Mouse (Mus musculus) MEL (cell line): ENCODE results near the gene Scamp5. TPM values are rescaled to one million over a fixed set of nuclear protein-coding genes. Genes with fewer than 3 reads are reported as not detected.

Experiments
- DNase-seq: peaks from one replicate; pipeline ENCODE4 v3.0.0; 2011; ENCODE audit warnings: low read depth, low spot score
- H3K27ac ChIP-seq: 2 replicates; pipeline ENCODE4 v1.5.1; 2012; ENCODE audit warnings: low read depth, mild to moderate bottlenecking, control low read depth, low read length, moderate library complexity; ENCODE audit not compliant: control insufficient read depth
- H3K27me3 ChIP-seq, 2 experiments: fragments of 150-350 bp in 1 of 2; sonication (generic) in 1 of 2; 2 replicates each; pipeline ENCODE4 v1.6.1; 2012; ENCODE audit warnings: low read length in 2 of 2, mild to moderate bottlenecking in 2 of 2, improper control_type of control experiment in 1 of 2, moderate library complexity in 1 of 2; ENCODE audit not compliant: insufficient read depth in 2 of 2, control insufficient read depth in 1 of 2
- H3K36me3 ChIP-seq, 2 experiments: 2 replicates each; pipeline ENCODE4 v1.6.1; 2012 to 2014; ENCODE audit warnings: low read length in 2 of 2, improper control_type of control experiment in 1 of 2, inconsistent platforms in 1 of 2, mild to moderate bottlenecking in 1 of 2; ENCODE audit not compliant: insufficient read depth in 2 of 2, control insufficient read depth in 1 of 2
- H3K4me1 ChIP-seq, 2 experiments: fragments of 150-350 bp in 1 of 2; sonication (generic) in 1 of 2; 2 replicates each; pipeline ENCODE4 v1.6.1; 2012; ENCODE audit warnings: low read length in 2 of 2, improper control_type of control experiment in 1 of 2, mild to moderate bottlenecking in 1 of 2; ENCODE audit not compliant: insufficient read depth in 2 of 2, control insufficient read depth in 1 of 2
- H3K4me3 ChIP-seq, 2 experiments: fragments of 150-350 bp in 1 of 2; sonication (generic) in 1 of 2; 2 replicates each; pipeline ENCODE4 v1.5.1; 2012; ENCODE audit warnings: low read depth in 2 of 2, low read length in 2 of 2, mild to moderate bottlenecking in 2 of 2, moderate library complexity in 2 of 2, control low read depth in 1 of 2, improper control_type of control experiment in 1 of 2; ENCODE audit not compliant: control insufficient read depth in 1 of 2, insufficient read depth in 1 of 2
- H3K79me2 ChIP-seq: 2 replicates; pipeline ENCODE4 v1.6.1; 2012; ENCODE audit warnings: mild to moderate bottlenecking, low read length, moderate library complexity; ENCODE audit not compliant: control insufficient read depth, poor library complexity, insufficient read depth
- H3K9ac ChIP-seq: 2 replicates; pipeline ENCODE4 v1.6.1; 2012; ENCODE audit warnings: low read depth, mild to moderate bottlenecking, control low read depth, low read length, moderate library complexity; ENCODE audit not compliant: control insufficient read depth, poor library complexity, severe bottlenecking
- H3K9me3 ChIP-seq: fragments of 150-350 bp; sonication (generic); replicated peaks from 2 replicates; pipeline ENCODE4 v1.6.1; 2012; ENCODE audit warnings: mild to moderate bottlenecking, low read length, improper control_type of control experiment, moderate library complexity; ENCODE audit not compliant: insufficient read depth
- BHLHE40 ChIP-seq: IDR thresholded peaks from 2 replicates; pipeline ENCODE4 v1.6.1; 2012; ENCODE audit warnings: low read depth, mild to moderate bottlenecking, inconsistent platforms, low read length, improper control_type of control experiment, borderline replicate concordance
- CHD1 ChIP-seq: IDR thresholded peaks from 2 replicates; pipeline ENCODE4 v1.6.1; 2012; ENCODE audit warnings: low read depth, mild to moderate bottlenecking, inconsistent platforms, low read length, improper control_type of control experiment
- CHD2 ChIP-seq: IDR thresholded peaks from 2 replicates; pipeline ENCODE4 v1.6.1; 2011; ENCODE audit warnings: low read length, improper control_type of control experiment
- CTCF ChIP-seq, 3 experiments: IDR thresholded peaks in 2 of 3; conservative IDR thresholded peaks in 1 of 3; 2 replicates each; pipeline ENCODE4 v1.5.1; 2011 to 2012; ENCODE audit warnings: low read length in 3 of 3, low read depth in 2 of 3, mild to moderate bottlenecking in 2 of 3, improper control_type of control experiment in 1 of 3, inconsistent platforms in 1 of 3, mixed read lengths in 1 of 3, moderate library complexity in 1 of 3; ENCODE audit not compliant: control insufficient read depth in 1 of 3, insufficient read depth in 1 of 3, poor library complexity in 1 of 3, severe bottlenecking in 1 of 3
- E2F4 ChIP-seq: IDR thresholded peaks from 2 replicates; pipeline ENCODE4 v1.6.1; 2011; ENCODE audit warnings: low read depth, low read length, improper control_type of control experiment, borderline replicate concordance
- EP300 ChIP-seq, 2 experiments: IDR thresholded peaks; 2 replicates each; pipeline ENCODE4 v1.6.1; 2011; ENCODE audit warnings: improper control_type of control experiment in 2 of 2, low read length in 2 of 2, low read depth in 1 of 2, mild to moderate bottlenecking in 1 of 2
- ETS1 ChIP-seq: IDR thresholded peaks from 2 replicates; pipeline ENCODE4 v1.6.1; 2012; ENCODE audit warnings: low read depth, mild to moderate bottlenecking, inconsistent platforms, low read length, improper control_type of control experiment, moderate library complexity
- GABPA ChIP-seq: IDR thresholded peaks from 2 replicates; pipeline ENCODE4 v1.6.1; 2012; ENCODE audit warnings: low read depth, mild to moderate bottlenecking, inconsistent platforms, low read length, improper control_type of control experiment, moderate library complexity
- JUND ChIP-seq: IDR thresholded peaks from 2 replicates; pipeline ENCODE4 v1.6.1; 2011; ENCODE audit warnings: low read depth, mild to moderate bottlenecking, improper control_type of control experiment, low read length
- KAT2A ChIP-seq: conservative IDR thresholded peaks from 2 replicates; pipeline ENCODE4 v1.6.1; 2012; ENCODE audit warnings: low read depth, low read length, improper control_type of control experiment, inconsistent platforms
- MAX ChIP-seq: IDR thresholded peaks from 2 replicates; pipeline ENCODE4 v1.6.1; 2011; ENCODE audit warnings: low read length, improper control_type of control experiment
- MAZ ChIP-seq: IDR thresholded peaks from 2 replicates; pipeline ENCODE4 v1.6.1; 2012; ENCODE audit warnings: low read depth, mild to moderate bottlenecking, inconsistent platforms, low read length, improper control_type of control experiment
- MXI1 ChIP-seq: IDR thresholded peaks from 2 replicates; pipeline ENCODE4 v1.6.1; 2011; ENCODE audit warnings: mild to moderate bottlenecking, low read depth, low read length, improper control_type of control experiment
- MYB ChIP-seq: IDR thresholded peaks from 2 replicates; pipeline ENCODE4 v1.6.1; 2011; ENCODE audit warnings: mild to moderate bottlenecking, low read depth, low read length, improper control_type of control experiment
- MYC ChIP-seq: IDR thresholded peaks from 2 replicates; pipeline ENCODE4 v1.6.1; 2011; ENCODE audit warnings: low read depth, mild to moderate bottlenecking, low read length, improper control_type of control experiment, moderate library complexity
- NELFE ChIP-seq: IDR thresholded peaks from 2 replicates; pipeline ENCODE4 v1.6.1; 2011; ENCODE audit warnings: low read depth, low read length, improper control_type of control experiment
- POLR2AphosphoS2 ChIP-seq: IDR thresholded peaks from 2 replicates; pipeline ENCODE4 v1.6.1; 2011; ENCODE audit warnings: low read length, improper control_type of control experiment
- POLR2AphosphoS5 ChIP-seq: IDR thresholded peaks from 2 replicates; pipeline ENCODE4 v1.6.1; 2012; ENCODE audit warnings: low read depth, borderline replicate concordance, mild to moderate bottlenecking, inconsistent platforms, low read length, moderate library complexity, mixed read lengths
- SIN3A ChIP-seq: IDR thresholded peaks from 2 replicates; pipeline ENCODE4 v1.6.1; 2012; ENCODE audit warnings: low read length, improper control_type of control experiment, inconsistent platforms
- TAL1 ChIP-seq: IDR thresholded peaks from 2 replicates; pipeline ENCODE4 v1.6.1; 2012; ENCODE audit warnings: mild to moderate bottlenecking, inconsistent platforms, low read length, moderate library complexity, mixed read lengths
- UBTF ChIP-seq: IDR thresholded peaks from 2 replicates; pipeline ENCODE4 v1.6.1; 2012; ENCODE audit warnings: low read depth, mild to moderate bottlenecking, inconsistent platforms, low read length, improper control_type of control experiment, moderate library complexity, borderline replicate concordance; ENCODE audit not compliant: insufficient read depth
- USF1 ChIP-seq: IDR thresholded peaks from 2 replicates; pipeline ENCODE4 v1.6.1; 2014; ENCODE audit warnings: low read depth, mild to moderate bottlenecking, inconsistent platforms, low read length, improper control_type of control experiment, moderate library complexity
- USF2 ChIP-seq, 2 experiments: IDR thresholded peaks; 2 replicates each; pipeline ENCODE4 v1.6.1; 2011 to 2012; ENCODE audit warnings: improper control_type of control experiment in 2 of 2, low read length in 2 of 2, borderline replicate concordance in 1 of 2, inconsistent platforms in 1 of 2, low read depth in 1 of 2, mild to moderate bottlenecking in 1 of 2; ENCODE audit not compliant: insufficient read depth in 1 of 2
- ZC3H11A ChIP-seq: IDR thresholded peaks from 2 replicates; pipeline ENCODE4 v1.6.1; 2012; ENCODE audit warnings: low read depth, mild to moderate bottlenecking, inconsistent platforms, low read length, improper control_type of control experiment
- ZKSCAN1 ChIP-seq: IDR thresholded peaks from 2 replicates; pipeline ENCODE4 v1.6.1; 2012; ENCODE audit warnings: low read depth, mild to moderate bottlenecking, inconsistent platforms, low read length, improper control_type of control experiment, moderate library complexity
- polyA plus RNA-seq, 2 experiments: library from polyadenylated mRNA; stranded (reverse) in 1 of 2; unstranded in 1 of 2; fragments of >175 nt in 1 of 2; fragments of >200 nt in 1 of 2; gene quantifications; 2 replicates each; pipeline versions ENCODE4 v1.2.1 to v1.2.4; 2012; ENCODE audit warnings: low replicate concordance in 2 of 2, low read depth in 1 of 2; ENCODE audit not compliant: insufficient read length in 2 of 2, insufficient read depth in 1 of 2, missing spikeins in 1 of 2
- total RNA-seq: library from RNA; depleted of rRNA; stranded (reverse); fragments of 300-350 nt; gene quantifications from 2 replicates; pipeline ENCODE4 v1.2.3, GENCODE M21; 2012

Gene Scamp5
- total and polyA plus RNA-seq, 3 experiments = 2.3 to 4.3 TPM; not detected in 1

GRCm38 (mm10) chr9:57501861-57502260, 34.0 kb upstream of the Scamp5 start:
- Histone ChIP-seq H3K27me3 (peaks cover 8 to 11% of the 10 kb centered on the region in 2 experiments), H3K4me3 (no peak overlapping the region), H3K36me3 (peaks cover 0 to 11% of the 10 kb centered on the region in 2 experiments; a peak in 2 of 4 replicates), H3K27ac (no peak overlapping the region), H3K4me1 (peaks cover 0 to 17% of the 10 kb centered on the region in 2 experiments; a peak in 3 of 4 replicates), H3K9ac (no peak overlapping the region), H3K9me3 (no peaks in the 10 kb centered on the region), H3K79me2 (no peaks in the 10 kb centered on the region)
- TF ChIP-seq ZKSCAN1 (no peak), BHLHE40 (no peak), POLR2AphosphoS2 (no peak), CHD1 (no peak), POLR2AphosphoS5 (no peak), E2F4 (no peak), KAT2A (no peak), USF2 (IDR thresholded peaks at IDR 0.05; ENCODE audit: borderline replicate concordance in 1 of 2, insufficient read depth in 1 of 2, low read depth in 1 of 2, low read length in 2 of 2) (no peak), MYC (no peak), USF1 (no peak), ZC3H11A (no peak), TAL1 (no peak), MYB (no peak), GABPA (no peak), JUND (no peak), EP300 (IDR thresholded peaks at IDR 0.05; ENCODE audit: low read depth in 1 of 2, low read length in 2 of 2) (no peak), MAZ (no peak), MAX (no peak), CHD2 (no peak)
- no peak for DNase-seq

- DNase-seq = no peak
- no peak overlapping the region for H3K27ac ChIP-seq
- H3K4me1 ChIP-seq = peaks cover 0 to 15% of the 10 kb centered on the region in 2 experiments; a peak in 3 of 4 replicates
- TF ChIP-seq USF2 (IDR thresholded peaks at IDR 0.05; ENCODE audit: borderline replicate concordance in 1 of 2, insufficient read depth in 1 of 2, low read depth in 1 of 2, low read length in 2 of 2) (no peak), ZC3H11A (no peak), MYC (no peak), MXI1 (no peak), E2F4 (no peak), MAZ (no peak), POLR2AphosphoS5 (no peak), SIN3A (no peak), JUND (no peak), USF1 (no peak), BHLHE40 (no peak), UBTF (no peak), CTCF (IDR thresholded peaks at IDR 0.05 in 2 of 3, conservative IDR thresholded peaks at IDR 0.05 in 1 of 3; ENCODE audit: control insufficient read depth in 1 of 3, insufficient read depth in 1 of 3, low read depth in 2 of 3, low read length in 3 of 3, poor library complexity in 1 of 3, severe bottlenecking in 1 of 3) (no peak), MAX (no peak), ETS1 (no peak), NELFE (no peak)
- no peak overlapping the region for H3K9ac ChIP-seq
- H3K4me3 ChIP-seq = no peak overlapping the region
- no peaks in the 10 kb centered on the region for H3K9me3 ChIP-seq
- H3K36me3 ChIP-seq = peaks cover 0 to 10% of the 10 kb centered on the region in 2 experiments; a peak in 2 of 4 replicates
- H3K27me3 ChIP-seq = peaks cover 8 to 11% of the 10 kb centered on the region in 2 experiments
- no peaks in the 10 kb centered on the region for H3K79me2 ChIP-seq
Measured at GRCm38 (mm10) chr9:57501452-57501851, 33.6 kb upstream of the Scamp5 start.
